Mouse (Mus musculus) liver, embryonic 11.5 days (tissue): ENCODE measurements at regions not wholly inside any gene's neighbourhood (a gene's known extent, or its start where the extent isn't known, plus 50 kb on each side); places are given as distances from the start of the nearest gene placed in this dataset.

Source experiments
- ATAC-seq: fragments of 200-750 bp; cut with Nextera tagmentation; replicated peaks from 2 replicates; pipeline ENCODE4 v1.8.0; 2017; ENCODE audit warnings: moderate number of reproducible peaks, mild to moderate bottlenecking, moderate TSS enrichment, moderate library complexity; ENCODE audit not compliant: low FRiP score
- DNase-seq: peaks from one replicate; pipeline ENCODE4 v3.0.0-alpha.2; 2017; ENCODE audit warnings: low spot score
- H3K27ac ChIP-seq: fragments of 300-500 bp; sonication (generic); 2 replicates; pipeline ENCODE4 v1.5.1; 2014; ENCODE audit warnings: mild to moderate bottlenecking, low read depth, low read length, control low read depth
- H3K27me3 ChIP-seq: fragments of 300-500 bp; sonication (generic); replicated peaks from 2 replicates; pipeline ENCODE4 v1.6.1; 2014; ENCODE audit warnings: low read length, mixed read lengths; ENCODE audit not compliant: control insufficient read depth, insufficient read depth
- H3K36me3 ChIP-seq: fragments of 300-500 bp; sonication (generic); 2 replicates; pipeline ENCODE4 v1.6.1; 2014; ENCODE audit warnings: mild to moderate bottlenecking, low read length, moderate library complexity, mixed read lengths; ENCODE audit not compliant: control insufficient read depth, insufficient read depth
- H3K4me1 ChIP-seq: fragments of 300-500 bp; sonication (generic); replicated peaks from 2 replicates; pipeline ENCODE4 v1.6.1; 2014; ENCODE audit warnings: low read length, mixed read lengths; ENCODE audit not compliant: control insufficient read depth, insufficient read depth
- H3K4me2 ChIP-seq: fragments of 300-500 bp; sonication (generic); 2 replicates; pipeline ENCODE4 v1.6.1; 2014; ENCODE audit warnings: mild to moderate bottlenecking, control low read depth, moderate library complexity
- H3K4me3 ChIP-seq: fragments of 300-500 bp; sonication (generic); 2 replicates; pipeline ENCODE4 v1.5.1; 2014; ENCODE audit warnings: low read depth, low read length, control low read depth
- H3K9ac ChIP-seq: fragments of 300-500 bp; sonication (generic); 2 replicates; pipeline ENCODE4 v1.6.1; 2014; ENCODE audit warnings: low read depth, low read length, control low read depth
- H3K9me3 ChIP-seq: fragments of 300-500 bp; sonication (generic); 2 replicates; pipeline ENCODE4 v1.6.1; 2016; ENCODE audit warnings: low read length, inconsistent platforms, mixed read lengths; ENCODE audit not compliant: control insufficient read depth
- WGBS: fragments of 180-500 bp; shearing (Covaris S2); extraction: QIAGEN DNeasy Blood & Tissue Kit; methylation state at CpG from one replicate; pipeline ENCODE4 v1.1.7; 2014; 5-methylcytosine and 5-hydroxymethylcytosine counted together

- Histone ChIP-seq H3K27ac (no peak overlapping the region), H3K4me1 (no peaks in the 10 kb centered on the region), H3K9me3 (peaks cover 7% of the 10 kb centered on the region; the same call in 1 of the 2 replicates), H3K27me3 (no peaks in the 10 kb centered on the region), H3K36me3 (no peaks in the 10 kb centered on the region), H3K9ac (no peak overlapping the region), H3K4me2 (no peak overlapping the region), H3K4me3 (no peak overlapping the region)
- no peak for DNase-seq
- WGBS, result 84% methylated on average over 6 of the region's 6 CpGs
- ATAC-seq, result no peak
Observed at GRCm38 (mm10) chr8:103940958-103941532, 160.4 kb upstream of the Cdh5 start.

- WGBS, result 66% methylated on average over 5 of the region's 5 CpGs
- no peak for ATAC-seq
Observed at GRCm38 (mm10) chr8:103948474-103948873, 153.0 kb upstream of the Cdh5 start.

GRCm38 (mm10) chr8:103950460-103950859 is 151.0 kb upstream of the Cdh5 start:
- ATAC-seq (no peak), DNase-seq (no peak)
- no peak overlapping the region for H3K27ac ChIP-seq
- no peaks in the 10 kb centered on the region for H3K27me3 ChIP-seq
- H3K36me3 ChIP-seq, result no peaks in the 10 kb centered on the region
- H3K4me3 ChIP-seq, result no peak overlapping the region
- WGBS, result 71% methylated on average over 4 of the region's 4 CpGs
- no peak overlapping the region for H3K9ac ChIP-seq
- H3K4me1 ChIP-seq, result no peaks in the 10 kb centered on the region
- no peak overlapping the region for H3K4me2 ChIP-seq
- no peaks in the 10 kb centered on the region for H3K9me3 ChIP-seq

More at GRCm38 (mm10) chr8:103948474-103948873, 153.0 kb upstream of the Cdh5 start:
- H3K27ac ChIP-seq, result no peak overlapping the region
- DNase-seq, result no peak
- H3K4me2 ChIP-seq, result no peak overlapping the region
- H3K9me3 ChIP-seq, result no peaks in the 10 kb centered on the region
- no peaks in the 10 kb centered on the region for H3K36me3 ChIP-seq
- H3K27me3 ChIP-seq, result no peaks in the 10 kb centered on the region
- no peak overlapping the region for H3K9ac ChIP-seq
- H3K4me1 ChIP-seq, result no peaks in the 10 kb centered on the region
- no peak overlapping the region for H3K4me3 ChIP-seq

GRCm38 (mm10) chr8:103953586-103953985 is 147.8 kb upstream of the Cdh5 start:
- 84% methylated on average over 2 of the region's 2 CpGs for WGBS
- H3K4me3 ChIP-seq, result no peak overlapping the region
- H3K27me3 ChIP-seq, result no peaks in the 10 kb centered on the region
- H3K27ac ChIP-seq, result no peak overlapping the region
- no peak overlapping the region for H3K9ac ChIP-seq
- H3K9me3 ChIP-seq, result no peaks in the 10 kb centered on the region
- DNase-seq, result no peak
- no peaks in the 10 kb centered on the region for H3K4me1 ChIP-seq
- no peak overlapping the region for H3K4me2 ChIP-seq
- H3K36me3 ChIP-seq, result no peaks in the 10 kb centered on the region
- ATAC-seq, result no peak

GRCm38 (mm10) chr8:103955568-103956260 is 145.7 kb upstream of the Cdh5 start:
- Histone ChIP-seq H3K4me1 (no peaks in the 10 kb centered on the region), H3K9ac (no peak overlapping the region), H3K27me3 (no peaks in the 10 kb centered on the region), H3K36me3 (no peaks in the 10 kb centered on the region), H3K4me3 (no peak overlapping the region), H3K9me3 (no peaks in the 10 kb centered on the region), H3K4me2 (no peak overlapping the region), H3K27ac (no peak overlapping the region)
- 72% methylated on average over 4 of the region's 4 CpGs for WGBS
- ATAC-seq (no peak), DNase-seq (no peak)

GRCm38 (mm10) chr8:103964293-103964918 is 137.0 kb upstream of the Cdh5 start:
- no peak for ATAC-seq
- no peak overlapping the region for H3K4me2 ChIP-seq
- no peaks in the 10 kb centered on the region for H3K27me3 ChIP-seq
- 70% methylated on average over 7 of the region's 7 CpGs for WGBS
- no peak overlapping the region for H3K27ac ChIP-seq
- no peaks in the 10 kb centered on the region for H3K36me3 ChIP-seq
- DNase-seq, result no peak
- no peaks in the 10 kb centered on the region for H3K9me3 ChIP-seq
- no peaks in the 10 kb centered on the region for H3K4me1 ChIP-seq
- no peak overlapping the region for H3K4me3 ChIP-seq
- no peak overlapping the region for H3K9ac ChIP-seq

GRCm38 (mm10) chr8:103969929-103970328 is 131.5 kb upstream of the Cdh5 start:
- H3K36me3 ChIP-seq, result no peaks in the 10 kb centered on the region
- no peak overlapping the region for H3K9ac ChIP-seq
- no peak for DNase-seq
- no peak overlapping the region for H3K27ac ChIP-seq
- ATAC-seq, result no peak
- H3K27me3 ChIP-seq, result no peaks in the 10 kb centered on the region
- no peaks in the 10 kb centered on the region for H3K9me3 ChIP-seq
- WGBS, result 77% methylated on average over 5 of the region's 5 CpGs
- no peak overlapping the region for H3K4me3 ChIP-seq
- H3K4me1 ChIP-seq, result no peaks in the 10 kb centered on the region
- no peak overlapping the region for H3K4me2 ChIP-seq

GRCm38 (mm10) chr8:103970511-103970910 is 130.9 kb upstream of the Cdh5 start:
- no peak overlapping the region for H3K4me3 ChIP-seq
- no peaks in the 10 kb centered on the region for H3K27me3 ChIP-seq
- DNase-seq, result no peak
- WGBS, result 72% methylated on average over 3 of the region's 3 CpGs
- no peaks in the 10 kb centered on the region for H3K36me3 ChIP-seq
- no peaks in the 10 kb centered on the region for H3K9me3 ChIP-seq
- ATAC-seq, result no peak
- H3K9ac ChIP-seq, result no peak overlapping the region
- no peaks in the 10 kb centered on the region for H3K4me1 ChIP-seq
- no peak overlapping the region for H3K27ac ChIP-seq
- H3K4me2 ChIP-seq, result no peak overlapping the region

GRCm38 (mm10) chr8:103970966-103971365 is 130.5 kb upstream of the Cdh5 start:
- WGBS, result 90% methylated on average over 4 of the region's 4 CpGs
- H3K9ac ChIP-seq, result no peak overlapping the region
- DNase-seq, result no peak
- no peak overlapping the region for H3K27ac ChIP-seq
- no peak overlapping the region for H3K4me3 ChIP-seq
- H3K4me2 ChIP-seq, result no peak overlapping the region
- no peaks in the 10 kb centered on the region for H3K9me3 ChIP-seq
- no peak for ATAC-seq
- H3K27me3 ChIP-seq, result no peaks in the 10 kb centered on the region
- H3K36me3 ChIP-seq, result no peaks in the 10 kb centered on the region
- no peaks in the 10 kb centered on the region for H3K4me1 ChIP-seq
